35 mouse cellular contexts compared by ENCODE assay signal in the genomic region with DNA sequence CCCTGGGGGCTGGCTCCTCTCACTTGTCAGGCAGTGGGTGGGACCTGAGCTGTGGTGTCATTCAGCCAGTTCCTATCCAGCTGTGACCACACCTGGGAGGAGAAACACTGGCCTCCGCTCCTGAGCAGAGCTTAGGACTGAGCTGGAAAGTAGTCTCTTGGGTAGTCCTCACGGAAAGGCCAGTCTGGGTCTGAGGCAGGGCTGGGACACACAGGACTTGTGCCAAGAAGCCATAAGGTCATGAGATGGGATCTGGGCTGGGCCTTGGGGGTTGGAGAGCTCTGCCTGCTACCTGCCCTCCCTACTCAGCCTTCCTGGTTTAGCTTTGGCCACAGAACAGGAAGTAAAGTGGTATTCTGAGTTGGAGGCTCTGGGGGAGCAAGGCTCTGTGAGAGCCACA. TPM values are rescaled to one million over a fixed set of nuclear protein-coding genes. Genes with fewer than 3 reads are reported as not detected.
DNase-seq lines count a peak whose midpoint lies in the region; ATAC-seq and TF ChIP-seq lines count a peak whose summit lies in the region.
"Had no signal": no experiment of that assay in that cellular context is flagged by ENCODE, and none has a peak within 500 bp of the region (broad histone marks: within the 10 kb centered on the region; RNA-seq: fewer than 3 reads in every experiment).

No protein-coding gene starts in this region.

- TF ChIP-seq RAD21 in MEL (IDR thresholded peaks at IDR 0.05; ENCODE audit: low read depth, low read length), result no peak

- H3K4me3 ChIP-seq in embryonic facial prominence, embryonic 15.5 days (replicated peaks), result no peak overlapping the region
- no peak overlapping the region for H3K4me3 ChIP-seq in embryonic facial prominence, embryonic 10.5 days
- no peak overlapping the region for H3K4me3 ChIP-seq in liver, embryonic 13.5 days (replicated peaks)
- no peak overlapping the region for H3K4me3 ChIP-seq in liver, embryonic 11.5 days (ENCODE audit: low read depth, low read length)
- H3K4me3 ChIP-seq in MEL (ENCODE audit: control insufficient read depth in 1 of 2, insufficient read depth in 1 of 2, low read depth in 2 of 2, low read length in 2 of 2), result no peak overlapping the region
- no peak overlapping the region for H3K4me3 ChIP-seq in lung, postnatal 0 days (ENCODE audit: low read depth, low read length)
- H3K4me3 ChIP-seq: forebrain, embryonic 13.5 days; heart, adult 2 months; heart, embryonic 13.5 days; hindbrain, embryonic 10.5 days; midbrain, embryonic 12.5 days; neural tube, embryonic 15.5 days had no signal

- H3K79me2 ChIP-seq in MEL (ENCODE audit: control insufficient read depth, insufficient read depth, low read length, poor library complexity), result no peaks in the 10 kb centered on the region

- H3K4me1 ChIP-seq in embryonic facial prominence, embryonic 15.5 days, result no peaks in the 10 kb centered on the region
- H3K4me1 ChIP-seq in embryonic facial prominence, embryonic 10.5 days, result peaks cover 37% of the 10 kb centered on the region
- H3K4me1 ChIP-seq in liver, embryonic 13.5 days (replicated peaks), result peaks cover 11% of the 10 kb centered on the region; the same call in 1 of the 2 replicates
- H3K4me1 ChIP-seq in liver, embryonic 11.5 days (replicated peaks; ENCODE audit: control insufficient read depth, insufficient read depth, low read length), result no peaks in the 10 kb centered on the region
- no peaks in the 10 kb centered on the region for H3K4me1 ChIP-seq in MEL (ENCODE audit: control insufficient read depth in 1 of 2, insufficient read depth in 2 of 2, low read length in 2 of 2)
- no peaks in the 10 kb centered on the region for H3K4me1 ChIP-seq in lung, postnatal 0 days (ENCODE audit: insufficient read depth, low read depth, low read length)

- H3K9me3 ChIP-seq in embryonic facial prominence, embryonic 15.5 days (replicated peaks), result no peaks in the 10 kb centered on the region
- H3K9me3 ChIP-seq in embryonic facial prominence, embryonic 10.5 days, result no peaks in the 10 kb centered on the region
- no peaks in the 10 kb centered on the region for H3K9me3 ChIP-seq in liver, embryonic 13.5 days (replicated peaks)
- H3K9me3 ChIP-seq in liver, embryonic 11.5 days (ENCODE audit: control insufficient read depth, low read length), result no peaks in the 10 kb centered on the region
- no peaks in the 10 kb centered on the region for H3K9me3 ChIP-seq in MEL (replicated peaks; ENCODE audit: insufficient read depth, low read length)
- H3K9me3 ChIP-seq in lung, postnatal 0 days (ENCODE audit: low read length), result no peaks in the 10 kb centered on the region
- H3K9me3 ChIP-seq: forebrain, embryonic 13.5 days; heart, embryonic 13.5 days; hindbrain, embryonic 10.5 days; midbrain, embryonic 12.5 days; neural tube, embryonic 15.5 days had no signal

- 0 out of 2 replicates have a peak, but pooled peaks cover 3% of the 10 kb centered on the region for H3K27me3 ChIP-seq in embryonic facial prominence, embryonic 15.5 days
- peaks cover 39% of the 10 kb centered on the region for H3K27me3 ChIP-seq in embryonic facial prominence, embryonic 10.5 days (replicated peaks; ENCODE audit: low read depth, poor library complexity, severe bottlenecking)
- peaks cover 8% of the 10 kb centered on the region; the same call in 1 of the 2 replicates for H3K27me3 ChIP-seq in liver, embryonic 13.5 days
- no peaks in the 10 kb centered on the region for H3K27me3 ChIP-seq in liver, embryonic 11.5 days (replicated peaks; ENCODE audit: control insufficient read depth, insufficient read depth, low read length)
- H3K27me3 ChIP-seq in MEL (ENCODE audit: control insufficient read depth in 1 of 2, insufficient read depth in 2 of 2, low read length in 2 of 2), result no peaks in the 10 kb centered on the region
- no peaks in the 10 kb centered on the region for H3K27me3 ChIP-seq in lung, postnatal 0 days (replicated peaks; ENCODE audit: insufficient read depth, low read length)
- H3K27me3 ChIP-seq: neural tube, embryonic 15.5 days had no signal

- no peak overlapping the region for H3K4me2 ChIP-seq in embryonic facial prominence, embryonic 15.5 days (replicated peaks)
- H3K4me2 ChIP-seq in liver, embryonic 13.5 days, result no peak overlapping the region
- H3K4me2 ChIP-seq in liver, embryonic 11.5 days, result no peak overlapping the region
- no peak overlapping the region for H3K4me2 ChIP-seq in lung, postnatal 0 days (replicated peaks; ENCODE audit: low read depth, low read length)
- H3K4me2 ChIP-seq: forebrain, embryonic 13.5 days; heart, embryonic 13.5 days; midbrain, embryonic 12.5 days; neural tube, embryonic 15.5 days had no signal

- TF ChIP-seq CTCF in MEL (IDR thresholded peaks at IDR 0.05 in 2 of 3, conservative IDR thresholded peaks at IDR 0.05 in 1 of 3; ENCODE audit: control insufficient read depth in 1 of 3, insufficient read depth in 1 of 3, low read depth in 2 of 3, low read length in 3 of 3, poor library complexity in 1 of 3, severe bottlenecking in 1 of 3), result no peak
- no peak for TF ChIP-seq CTCF in lung, postnatal 0 days (IDR thresholded peaks at IDR 0.05)

- H3K9ac ChIP-seq in embryonic facial prominence, embryonic 15.5 days, result no peak overlapping the region
- H3K9ac ChIP-seq in liver, embryonic 13.5 days, result no peak overlapping the region
- H3K9ac ChIP-seq in liver, embryonic 11.5 days (ENCODE audit: low read depth, low read length), result no peak overlapping the region
- H3K9ac ChIP-seq in MEL (ENCODE audit: control insufficient read depth, low read depth, low read length, poor library complexity, severe bottlenecking), result no peak overlapping the region
- H3K9ac ChIP-seq in lung, postnatal 0 days (replicated peaks; ENCODE audit: low read depth), result no peak overlapping the region
- H3K9ac ChIP-seq: forebrain, embryonic 13.5 days; heart, embryonic 13.5 days; midbrain, embryonic 12.5 days; neural tube, embryonic 15.5 days had no signal

- TF ChIP-seq EP300 in MEL (IDR thresholded peaks at IDR 0.05; ENCODE audit: low read depth in 1 of 2, low read length in 2 of 2), result no peak
- no peak for TF ChIP-seq EP300 in lung, postnatal 0 days (IDR thresholded peaks at IDR 0.05)

- no peak for DNase-seq in embryonic facial prominence, embryonic 10.5 days (ENCODE audit: low spot score)
- no peak for DNase-seq in liver, embryonic 13.5 days
- DNase-seq in liver, embryonic 11.5 days (ENCODE audit: low spot score), result no peak
- no peak for DNase-seq in MEL (ENCODE audit: low read depth, low spot score)
- DNase-seq in lung, postnatal 0 days (ENCODE audit: low spot score), result no peak
- DNase-seq in kidney, postnatal 10 days, result no peak
- DNase-seq: adrenal gland, postnatal 14 days; cerebellum, adult 18-20 months; gastrocnemius, postnatal 25 days; heart, adult 2 months; heart, postnatal 14 days; kidney, adult 8-10 months; kidney, postnatal 14 days; layer of hippocampus, adult 9-11 months; liver; lung, adult 18-20 months; lung, postnatal 10 days; retina, postnatal 1 day; right cerebral cortex, postnatal 14 days had no signal

- WGBS in embryonic facial prominence, embryonic 15.5 days, result 79% methylated on average over 2 of the region's 2 CpGs
- 78% methylated on average over 2 of the region's 2 CpGs for WGBS in embryonic facial prominence, embryonic 10.5 days
- 81% methylated on average over 2 of the region's 2 CpGs for WGBS in liver, embryonic 13.5 days (ENCODE audit: insufficient replicate concordance)
- 80% methylated on average over 2 of the region's 2 CpGs for WGBS in liver, embryonic 11.5 days
- 77% methylated on average over 2 of the region's 2 CpGs for WGBS in lung, postnatal 0 days

- ATAC-seq in embryonic facial prominence, embryonic 15.5 days (ENCODE audit: insufficient number of reproducible peaks, low FRiP score, low TSS enrichment, low read depth), result 0 out of 2 replicates have a peak, but pooled peaks have one; percentile 21
- ATAC-seq in liver, embryonic 13.5 days (ENCODE audit: low read depth), result no peak; the same call in 1 of the 2 replicates
- ATAC-seq in liver, embryonic 11.5 days (replicated peaks; ENCODE audit: low FRiP score), result no peak; the same call in 1 of the 2 replicates
- peak; percentile 27 for ATAC-seq in megakaryocyte progenitor cell, adult 5-6 weeks (replicated peaks; ENCODE audit: poor library complexity)
- no peak for ATAC-seq in lung, postnatal 0 days
- ATAC-seq: forebrain, embryonic 13.5 days; hindbrain, embryonic 16.5 days; intestine, embryonic 16.5 days had no signal

- no peaks in the 10 kb centered on the region for H3K36me3 ChIP-seq in embryonic facial prominence, embryonic 15.5 days
- H3K36me3 ChIP-seq in embryonic facial prominence, embryonic 10.5 days (replicated peaks), result no peaks in the 10 kb centered on the region
- peaks cover 26% of the 10 kb centered on the region for H3K36me3 ChIP-seq in liver, embryonic 13.5 days
- peaks cover 6% of the 10 kb centered on the region; the same call in 1 of the 2 replicates for H3K36me3 ChIP-seq in liver, embryonic 11.5 days (ENCODE audit: control insufficient read depth, insufficient read depth, low read length)
- H3K36me3 ChIP-seq in MEL (ENCODE audit: control insufficient read depth in 1 of 2, insufficient read depth in 2 of 2, low read length in 2 of 2), result peaks cover 0 to 2% of the 10 kb centered on the region in 2 experiments; a peak in 1 of 4 replicates
- H3K36me3 ChIP-seq in lung, postnatal 0 days (ENCODE audit: insufficient read depth, low read length), result no peaks in the 10 kb centered on the region
- H3K36me3 ChIP-seq: hindbrain, embryonic 10.5 days; midbrain, embryonic 12.5 days had no signal

- no peak for TF ChIP-seq POLR2A in MEL (IDR thresholded peaks at IDR 0.05; ENCODE audit: control insufficient read depth in 1 of 2, insufficient read depth in 1 of 2, low read depth in 1 of 2, low read length in 2 of 2, poor library complexity in 1 of 2)

- H3K27ac ChIP-seq in embryonic facial prominence, embryonic 15.5 days (replicated peaks), result no peak overlapping the region
- no peak overlapping the region for H3K27ac ChIP-seq in embryonic facial prominence, embryonic 10.5 days (replicated peaks)
- H3K27ac ChIP-seq in liver, embryonic 13.5 days, result 0 out of 2 replicates have a peak overlapping the region, but pooled peaks have one; percentile 4
- H3K27ac ChIP-seq in liver, embryonic 11.5 days (ENCODE audit: low read depth, low read length), result no peak overlapping the region
- H3K27ac ChIP-seq in MEL (ENCODE audit: control insufficient read depth, low read depth, low read length), result no peak overlapping the region
- no peak overlapping the region for H3K27ac ChIP-seq in lung, postnatal 0 days (ENCODE audit: low read length)
- H3K27ac ChIP-seq: forebrain, embryonic 13.5 days; heart, adult 2 months; heart, embryonic 13.5 days; hindbrain, embryonic 10.5 days; midbrain, embryonic 12.5 days; neural tube, embryonic 15.5 days had no signal

RNA-seq across cellular contexts. Expression of a gene that starts 4.4 kb away (rescaled TPM):
- polyA plus RNA-seq in embryonic facial prominence, embryonic 15.5 days (2015; fragmentation: Nextera tagmentation; extraction: Ambion mirVana), result 0.63 and 1.2 TPM in 2 replicates
- 0.30 TPM in 1 of 2 replicates, not detected in the other for polyA plus RNA-seq in embryonic facial prominence, embryonic 10.5 days (2016; fragmentation: Nextera tagmentation; extraction: Ambion mirVana)
- polyA plus RNA-seq in liver, embryonic 13.5 days (2015; fragmentation: Nextera tagmentation; extraction: Ambion mirVana), result not detected in 2 replicates
- polyA plus RNA-seq in liver, embryonic 11.5 days (2014; fragmentation: Nextera tagmentation; extraction: Ambion mirVana), result not detected in 2 replicates
- not detected in 2 replicates for total RNA-seq in MEL (2012; rRNA removed)
- under 1 TPM in 1 of 2 experiments, not detected in 1; 0.15 TPM for polyA plus RNA-seq in MEL (2012; ENCODE audit: insufficient read depth in 1 of 2, insufficient read length in 2 of 2, low read depth in 1 of 2, low replicate concordance in 2 of 2, missing spikeins in 1 of 2)
- total RNA-seq in megakaryocyte progenitor cell, adult 5-6 weeks (2015), result 0.12 TPM in 1 of 2 replicates, not detected in the other
- total RNA-seq in megakaryocyte progenitor cell, adult 5-6 weeks (2017), result not detected in 2 replicates
- polyA plus RNA-seq in lung, postnatal 0 days (2015; fragmentation: Nextera tagmentation; extraction: Ambion mirVana), result 0.12 TPM in 1 of 2 replicates, not detected in the other
- total RNA-seq: adrenal gland, postnatal 14 days; gastrocnemius, postnatal 25 days; left cerebral cortex, adult 18-20 months; left cerebral cortex, postnatal 14 days; midbrain, postnatal 0 days had no signal
- polyA plus RNA-seq: cortical plate, adult 2 months; forebrain, embryonic 13.5 days; heart, embryonic 13.5 days; hindbrain, embryonic 10.5 days; hindbrain, embryonic 16.5 days; intestine, embryonic 16.5 days; limb, embryonic 11.5 days; midbrain, embryonic 12.5 days; midbrain, postnatal 0 days; small intestine, adult 2 months; stomach, embryonic 14.5 days had no signal

RNA-seq across cellular contexts. Expression of a gene that starts 15.5 kb away (rescaled TPM):
- polyA plus RNA-seq in embryonic facial prominence, embryonic 15.5 days (2015; fragmentation: Nextera tagmentation; extraction: Ambion mirVana), result 54.5 and 62.3 TPM in 2 replicates
- 49.6 and 54.9 TPM in 2 replicates for polyA plus RNA-seq in embryonic facial prominence, embryonic 10.5 days (2016; fragmentation: Nextera tagmentation; extraction: Ambion mirVana)
- 23.2 and 26.7 TPM in 2 replicates for polyA plus RNA-seq in liver, embryonic 13.5 days (2015; fragmentation: Nextera tagmentation; extraction: Ambion mirVana)
- 40.3 and 44.6 TPM in 2 replicates for polyA plus RNA-seq in liver, embryonic 11.5 days (2014; fragmentation: Nextera tagmentation; extraction: Ambion mirVana)
- 21.6 and 21.7 TPM in 2 replicates for total RNA-seq in MEL (2012; rRNA removed)
- polyA plus RNA-seq in MEL (2012; ENCODE audit: insufficient read depth in 1 of 2, insufficient read length in 2 of 2, low read depth in 1 of 2, low replicate concordance in 2 of 2, missing spikeins in 1 of 2), result 10 to 100 TPM in 1 of 2 experiments, not detected in 1; 15.1 TPM
- total RNA-seq in megakaryocyte progenitor cell, adult 5-6 weeks (2015), result 41.5 and 52.4 TPM in 2 replicates
- 18.0 and 27.9 TPM in 2 replicates for total RNA-seq in megakaryocyte progenitor cell, adult 5-6 weeks (2017)
- 66.8 and 70.0 TPM in 2 replicates for polyA plus RNA-seq in lung, postnatal 0 days (2015; fragmentation: Nextera tagmentation; extraction: Ambion mirVana)

RNA-seq across cellular contexts. Expression of a gene that starts 15.6 kb away (rescaled TPM):
- 11.3 TPM in 2 replicates for polyA plus RNA-seq in embryonic facial prominence, embryonic 15.5 days (2015; fragmentation: Nextera tagmentation; extraction: Ambion mirVana)
- polyA plus RNA-seq in embryonic facial prominence, embryonic 10.5 days (2016; fragmentation: Nextera tagmentation; extraction: Ambion mirVana), result 4.6 and 5.2 TPM in 2 replicates
- 4.0 and 4.4 TPM in 2 replicates for polyA plus RNA-seq in liver, embryonic 13.5 days (2015; fragmentation: Nextera tagmentation; extraction: Ambion mirVana)
- polyA plus RNA-seq in liver, embryonic 11.5 days (2014; fragmentation: Nextera tagmentation; extraction: Ambion mirVana), result 6.5 and 6.6 TPM in 2 replicates
- total RNA-seq in MEL (2012; rRNA removed), result 1.7 and 2.1 TPM in 2 replicates
- polyA plus RNA-seq in MEL (2012; ENCODE audit: insufficient read depth in 1 of 2, insufficient read length in 2 of 2, low read depth in 1 of 2, low replicate concordance in 2 of 2, missing spikeins in 1 of 2), result 1 to 10 TPM in 1 of 2 experiments, not detected in 1; 3.0 TPM
- total RNA-seq in megakaryocyte progenitor cell, adult 5-6 weeks (2015), result 30.3 and 31.8 TPM in 2 replicates
- 32.2 and 33.1 TPM in 2 replicates for total RNA-seq in megakaryocyte progenitor cell, adult 5-6 weeks (2017)
- polyA plus RNA-seq in lung, postnatal 0 days (2015; fragmentation: Nextera tagmentation; extraction: Ambion mirVana), result 14.3 and 14.5 TPM in 2 replicates

RNA-seq across cellular contexts. Expression of a gene that starts 50.2 kb away (rescaled TPM):
- 298 and 312 TPM in 2 replicates for polyA plus RNA-seq in embryonic facial prominence, embryonic 15.5 days (2015; fragmentation: Nextera tagmentation; extraction: Ambion mirVana)
- polyA plus RNA-seq in embryonic facial prominence, embryonic 10.5 days (2016; fragmentation: Nextera tagmentation; extraction: Ambion mirVana), result 296 and 300 TPM in 2 replicates
- 198 and 218 TPM in 2 replicates for polyA plus RNA-seq in liver, embryonic 13.5 days (2015; fragmentation: Nextera tagmentation; extraction: Ambion mirVana)
- polyA plus RNA-seq in liver, embryonic 11.5 days (2014; fragmentation: Nextera tagmentation; extraction: Ambion mirVana), result 400 and 425 TPM in 2 replicates
- total RNA-seq in MEL (2012; rRNA removed), result 239 and 243 TPM in 2 replicates
- polyA plus RNA-seq in MEL (2012; ENCODE audit: insufficient read depth in 1 of 2, insufficient read length in 2 of 2, low read depth in 1 of 2, low replicate concordance in 2 of 2, missing spikeins in 1 of 2), result 100 to 1,000 TPM in 1 of 2 experiments, not detected in 1; 287 TPM
- total RNA-seq in megakaryocyte progenitor cell, adult 5-6 weeks (2015), result 258 and 268 TPM in 2 replicates
- total RNA-seq in megakaryocyte progenitor cell, adult 5-6 weeks (2017), result 117 and 152 TPM in 2 replicates
- 203 and 206 TPM in 2 replicates for polyA plus RNA-seq in lung, postnatal 0 days (2015; fragmentation: Nextera tagmentation; extraction: Ambion mirVana)

RNA-seq across cellular contexts. Expression of a gene that starts 59.1 kb away (rescaled TPM):
- 32.5 and 36.2 TPM in 2 replicates for polyA plus RNA-seq in embryonic facial prominence, embryonic 15.5 days (2015; fragmentation: Nextera tagmentation; extraction: Ambion mirVana)
- polyA plus RNA-seq in embryonic facial prominence, embryonic 10.5 days (2016; fragmentation: Nextera tagmentation; extraction: Ambion mirVana), result 70.0 and 76.4 TPM in 2 replicates
- polyA plus RNA-seq in liver, embryonic 13.5 days (2015; fragmentation: Nextera tagmentation; extraction: Ambion mirVana), result 60.6 and 64.3 TPM in 2 replicates
- 93.2 and 98.2 TPM in 2 replicates for polyA plus RNA-seq in liver, embryonic 11.5 days (2014; fragmentation: Nextera tagmentation; extraction: Ambion mirVana)
- total RNA-seq in MEL (2012; rRNA removed), result 64.3 and 74.6 TPM in 2 replicates
- polyA plus RNA-seq in MEL (2012; ENCODE audit: insufficient read depth in 1 of 2, insufficient read length in 2 of 2, low read depth in 1 of 2, low replicate concordance in 2 of 2, missing spikeins in 1 of 2), result 10 to 100 TPM in 1 of 2 experiments, not detected in 1; 84.5 TPM
- total RNA-seq in megakaryocyte progenitor cell, adult 5-6 weeks (2015), result 52.4 and 62.0 TPM in 2 replicates
- 40.8 and 49.6 TPM in 2 replicates for total RNA-seq in megakaryocyte progenitor cell, adult 5-6 weeks (2017)
- polyA plus RNA-seq in lung, postnatal 0 days (2015; fragmentation: Nextera tagmentation; extraction: Ambion mirVana), result 7.4 and 7.7 TPM in 2 replicates

Comparison
In these comparisons a context has a peak if more than half of its experiments do, and no peak if none do; other contexts are left out.
1. ATAC-seq: peak in embryonic facial prominence, embryonic 15.5 days (single experiment) and megakaryocyte progenitor cell, adult 5-6 weeks (single experiment); none in liver, embryonic 13.5 days (single experiment), liver, embryonic 11.5 days (single experiment) and lung, postnatal 0 days (single experiment).